Mouse (Mus musculus) olfactory bulb, adult 2 months (tissue): ENCODE measurements around the gene Saysd1.
A peak's percentile ranks its signal among the peaks of the same experiment; 100 is the strongest.

Experiments used
- CTCF ChIP-seq: fragments of 200-500 bp; IDR thresholded peaks from 2 replicates; pipeline ENCODE4 v1.5.1; 2012; ENCODE audit warnings: low read depth, mild to moderate bottlenecking, low read length, moderate library complexity; ENCODE audit not compliant: insufficient read depth
- POLR2A ChIP-seq: fragments of 200-500 bp; IDR thresholded peaks from 2 replicates; pipeline ENCODE4 v1.6.1; 2012; ENCODE audit warnings: mild to moderate bottlenecking, low read depth, low read length, moderate library complexity; ENCODE audit not compliant: insufficient read depth

GRCm38 (mm10) chr14:20181466-20181921 is 43.2 kb upstream of the Saysd1 start, which contains the start of gene Kcnk5:
- TF ChIP-seq CTCF = no peak
- 0 out of 2 replicates have a peak, but pooled peaks have one; percentile 30 for TF ChIP-seq POLR2A
